Mouse (Mus musculus): ENCODE results near the gene Olfr1245.

- TF ChIP-seq CTCF (IDR thresholded peaks at IDR 0.05; ENCODE audit: low read depth) (no peak), EP300 (IDR thresholded peaks at IDR 0.05; ENCODE audit: low read depth) (no peak)
These were observed 46.9 kb downstream of the Olfr1245 start, which contains the start of gene Olfr1243 for GRCm38 (mm10) chr2:89531387-89531786.

Data from liver, postnatal 0 days (tissue).